Mouse (Mus musculus) kidney, postnatal 0 days (tissue): ENCODE measurements around the gene Mon1a. TPM values are rescaled to one million over a fixed set of nuclear protein-coding genes. Genes with fewer than 3 reads are reported as not detected.

Experiments
- ATAC-seq: fragments of 200-750 bp; cut with Nextera tagmentation; replicated peaks from 2 replicates; pipeline ENCODE4 v1.8.0; 2017; ENCODE audit warnings: low read depth, moderate number of reproducible peaks, moderate TSS enrichment, moderate library complexity; ENCODE audit not compliant: low FRiP score
- DNase-seq: peaks from one replicate; pipeline ENCODE4 v3.0.0-alpha.2; 2016; ENCODE audit warnings: low spot score
- H3K27ac ChIP-seq: fragments of 300-500 bp; sonication (generic); 2 replicates; pipeline ENCODE4 v1.5.1; 2014; ENCODE audit warnings: mild to moderate bottlenecking
- H3K27me3 ChIP-seq: fragments of 300-500 bp; sonication (generic); 2 replicates; pipeline ENCODE4 v1.6.1; 2014; ENCODE audit warnings: low read length, mixed read lengths; ENCODE audit not compliant: insufficient read depth
- H3K36me3 ChIP-seq: fragments of 300-500 bp; sonication (generic); 2 replicates; pipeline ENCODE4 v1.6.1; 2014; ENCODE audit warnings: low read length, mixed read lengths; ENCODE audit not compliant: insufficient read depth
- H3K4me1 ChIP-seq: fragments of 300-500 bp; sonication (generic); replicated peaks from 2 replicates; pipeline ENCODE4 v1.6.1; 2014; ENCODE audit warnings: antibody characterized with exemption, low read length, mixed read lengths; ENCODE audit not compliant: insufficient read depth
- H3K4me2 ChIP-seq: fragments of 300-500 bp; sonication (generic); 2 replicates; pipeline ENCODE4 v1.6.1; 2014; ENCODE audit warnings: mild to moderate bottlenecking, low read length, moderate library complexity, mixed read lengths
- H3K4me3 ChIP-seq: fragments of 300-500 bp; sonication (generic); replicated peaks from 2 replicates; pipeline ENCODE4 v1.5.1; 2014; ENCODE audit warnings: low read depth, low read length
- H3K9ac ChIP-seq: fragments of 300-500 bp; sonication (generic); 2 replicates; pipeline ENCODE4 v1.6.1; 2014; ENCODE audit warnings: low read depth, low read length
- H3K9me3 ChIP-seq: fragments of 300-500 bp; sonication (generic); replicated peaks from 2 replicates; pipeline ENCODE4 v1.6.1; 2016; ENCODE audit warnings: low read length, inconsistent platforms, mixed read lengths
- CTCF ChIP-seq: IDR thresholded peaks from 2 replicates; pipeline ENCODE4 v1.5.1; 2016; ENCODE audit warnings: antibody characterized with exemption, low read depth, mild to moderate bottlenecking, moderate library complexity
- WGBS: fragments of 180-500 bp; shearing (Covaris S2); extraction: QIAGEN DNeasy Blood & Tissue Kit; methylation state at CpG from one replicate; pipeline ENCODE4 v1.1.7; 2014; 5-methylcytosine and 5-hydroxymethylcytosine counted together
- polyA plus RNA-seq: library from polyadenylated mRNA; unstranded; fragments of >200 nt; fragmentation: Nextera tagmentation; extraction: Ambion mirVana; gene quantifications from 2 replicates; pipeline ENCODE4 v1.2.1, GENCODE M21; 2015

Gene Mon1a
- polyA plus RNA-seq, 1 experiment from 2014 or later, result 12.7 TPM

GRCm38 (mm10) chr9:107926920-107927420 is 39.0 kb downstream of the Mon1a start:
- no peak for TF ChIP-seq CTCF
- Histone ChIP-seq H3K4me1 (no peaks in the 10 kb centered on the region), H3K4me3 (no peak overlapping the region), H3K9ac (no peak overlapping the region), H3K9me3 (no peaks in the 10 kb centered on the region), H3K27ac (no peak overlapping the region), H3K4me2 (no peak overlapping the region), H3K36me3 (no peaks in the 10 kb centered on the region), H3K27me3 (no peaks in the 10 kb centered on the region)
- WGBS, result 33% methylated on average over 9 of the region's 9 CpGs
- no peak for DNase-seq
- ATAC-seq, result no peak

GRCm38 (mm10) chr9:107927749-107928148 is 39.8 kb downstream of the Mon1a start:
- 71% methylated on average over 5 of the region's 5 CpGs for WGBS
- Histone ChIP-seq H3K27me3 (no peaks in the 10 kb centered on the region), H3K4me3 (no peak overlapping the region), H3K4me2 (no peak overlapping the region), H3K9ac (no peak overlapping the region), H3K4me1 (no peaks in the 10 kb centered on the region), H3K27ac (no peak overlapping the region), H3K9me3 (no peaks in the 10 kb centered on the region), H3K36me3 (no peaks in the 10 kb centered on the region)
- ATAC-seq, result no peak
- no peak for DNase-seq
- TF ChIP-seq CTCF, result no peak

GRCm38 (mm10) chr9:107928169-107928568 is 40.2 kb downstream of the Mon1a start, which contains the start of gene Actl11:
Gene Actl11 (plus strand): TSS chr9:107928469.
- no peak within 1 kb of the TSS for H3K27ac ChIP-seq
- H3K4me1 ChIP-seq, result no peaks in the 10 kb centered on the region
- no peaks in the 10 kb centered on the region for H3K9me3 ChIP-seq
- TF ChIP-seq CTCF, result no peak
- H3K9ac ChIP-seq, result no peak within 1 kb of the TSS
- no peak within 1 kb of the TSS for H3K4me2 ChIP-seq
- H3K4me3 ChIP-seq, result no peak within 1 kb of the TSS
- no peaks in the 10 kb centered on the region for H3K36me3 ChIP-seq
- ATAC-seq (no peak), DNase-seq (no peak)
- no peaks in the 10 kb centered on the region for H3K27me3 ChIP-seq
- WGBS, result 81% methylated on average over 3 of the region's 3 CpGs

GRCm38 (mm10) chr9:107932221-107932620 is 44.3 kb downstream of the Mon1a start:
- Histone ChIP-seq H3K27me3 (no peaks in the 10 kb centered on the region), H3K4me2 (no peak overlapping the region), H3K27ac (no peak overlapping the region), H3K9me3 (no peaks in the 10 kb centered on the region), H3K4me3 (no peak overlapping the region), H3K9ac (no peak overlapping the region), H3K4me1 (0 out of 2 replicates have a peak, but pooled peaks cover 10% of the 10 kb centered on the region), H3K36me3 (no peaks in the 10 kb centered on the region)
- DNase-seq (no peak), ATAC-seq (no peak)
- WGBS, result 55% methylated on average over 4 of the region's 4 CpGs
- no peak for TF ChIP-seq CTCF

GRCm38 (mm10) chr9:107934146-107934545 is 46.2 kb downstream of the Mon1a start:
- no peaks in the 10 kb centered on the region for H3K36me3 ChIP-seq
- H3K9me3 ChIP-seq, result no peaks in the 10 kb centered on the region
- 75% methylated on average over 11 of the region's 11 CpGs for WGBS
- DNase-seq (no peak), ATAC-seq (no peak)
- no peak overlapping the region for H3K27ac ChIP-seq
- H3K4me2 ChIP-seq, result no peak overlapping the region
- H3K9ac ChIP-seq, result no peak overlapping the region
- TF ChIP-seq CTCF, result no peak
- H3K4me3 ChIP-seq, result no peak overlapping the region
- H3K4me1 ChIP-seq, result 0 out of 2 replicates have a peak, but pooled peaks cover 10% of the 10 kb centered on the region
- H3K27me3 ChIP-seq, result no peaks in the 10 kb centered on the region

GRCm38 (mm10) chr9:107935374-107935773 is 47.4 kb downstream of the Mon1a start, which contains the start of gene Camkv:
Gene Camkv (plus strand): TSS chr9:107935674.
- 13% methylated on average over 3 of the region's 3 CpGs for WGBS
- 0 out of 2 replicates have a peak, but pooled peaks cover 10% of the 10 kb centered on the region for H3K4me1 ChIP-seq

More at GRCm38 (mm10) chr9:107935374-107935773, 47.4 kb downstream of the Mon1a start, which contains the start of gene Camkv:
- ATAC-seq (peak; percentile 16; the same call in 1 of the 2 replicates), DNase-seq (no peak)
- peak within 1 kb of the TSS; percentile 38 for H3K4me3 ChIP-seq
- H3K27me3 ChIP-seq, result no peaks in the 10 kb centered on the region
- H3K9me3 ChIP-seq, result no peaks in the 10 kb centered on the region
- H3K27ac ChIP-seq, result no peak within 1 kb of the TSS
- H3K9ac ChIP-seq, result peak within 1 kb of the TSS; percentile 53
- no peaks in the 10 kb centered on the region for H3K36me3 ChIP-seq
- no peak for TF ChIP-seq CTCF
- peak within 1 kb of the TSS; percentile 87 for H3K4me2 ChIP-seq
